Mouse (Mus musculus) CH12.LX (cell line): ENCODE data around the gene Cep295nl. TPM values are rescaled to one million over a fixed set of nuclear protein-coding genes. Genes with fewer than 3 reads are reported as not detected.
A peak's percentile ranks its signal among the peaks of the same experiment; 100 is the strongest.

Experiments
- DNase-seq: peaks from one replicate; pipeline ENCODE4 v3.0.0-alpha.2; 2013; ENCODE audit errors: extremely low read depth
- H3K27ac ChIP-seq: 2 replicates; pipeline ENCODE4 v1.5.1; 2012; ENCODE audit warnings: low read depth, mild to moderate bottlenecking, control low read depth, moderate library complexity; ENCODE audit not compliant: insufficient read depth
- H3K27me3 ChIP-seq: replicated peaks from 2 replicates; pipeline ENCODE3; 2012; ENCODE audit warnings: inconsistent platforms
- H3K36me3 ChIP-seq, 2 experiments: replicated peaks in 1 of 2; 2 replicates each; pipeline versions ENCODE3 to v1.6.1; 2012; ENCODE audit warnings: inconsistent platforms in 1 of 2, low read length in 1 of 2, mild to moderate bottlenecking in 1 of 2, mixed read lengths in 1 of 2, moderate library complexity in 1 of 2; ENCODE audit not compliant: control insufficient read depth in 1 of 2, insufficient read depth in 1 of 2
- H3K4me1 ChIP-seq, 2 experiments: 2 replicates each; pipeline ENCODE4 v1.6.1; 2012; ENCODE audit warnings: inconsistent platforms in 1 of 2, moderate library complexity in 1 of 2; ENCODE audit not compliant: insufficient read depth in 2 of 2, control insufficient read depth in 1 of 2
- H3K4me2 ChIP-seq: 2 replicates; pipeline ENCODE4 v1.6.1; 2012; ENCODE audit warnings: low read depth, mild to moderate bottlenecking, control low read depth; ENCODE audit not compliant: poor library complexity, insufficient read depth, severe bottlenecking
- H3K4me3 ChIP-seq, 3 experiments: fragments of 150-350 bp in 1 of 3; sonication (generic) in 1 of 3; replicated peaks in 1 of 3; 2 replicates each; pipeline versions ENCODE3 to v1.5.1; 2011 to 2012; ENCODE audit warnings: low read depth in 2 of 3, low read length in 2 of 3, mild to moderate bottlenecking in 2 of 3, moderate library complexity in 2 of 3, control low read depth in 1 of 3, improper control_type of control experiment in 1 of 3, inconsistent platforms in 1 of 3, mixed read lengths in 1 of 3; ENCODE audit not compliant: poor library complexity in 1 of 3
- H3K79me2 ChIP-seq: replicated peaks from 2 replicates; pipeline ENCODE4 v1.6.1; 2012; ENCODE audit warnings: mild to moderate bottlenecking, moderate library complexity; ENCODE audit not compliant: control insufficient read depth, poor library complexity, insufficient read depth, severe bottlenecking; ENCODE audit errors: extremely low read depth
- H3K9ac ChIP-seq: 2 replicates; pipeline ENCODE4 v1.6.1; 2012; ENCODE audit warnings: low read depth, mild to moderate bottlenecking, control low read depth, moderate library complexity; ENCODE audit not compliant: insufficient read depth
- H3K9me3 ChIP-seq: replicated peaks from 2 replicates; pipeline ENCODE3; 2012; ENCODE audit warnings: low read length, inconsistent platforms, mixed read lengths
- BHLHE40 ChIP-seq: IDR thresholded peaks from 2 replicates; pipeline ENCODE4 v1.6.1; 2011; ENCODE audit warnings: mild to moderate bottlenecking, low read depth, low read length, improper control_type of control experiment
- CHD1 ChIP-seq: IDR thresholded peaks from 2 replicates; pipeline ENCODE4 v1.6.1; 2012; ENCODE audit warnings: low read depth, low read length, improper control_type of control experiment, inconsistent platforms
- CHD2 ChIP-seq: IDR thresholded peaks from 2 replicates; pipeline ENCODE4 v1.6.1; 2011; ENCODE audit warnings: low read length, improper control_type of control experiment
- CTCF ChIP-seq, 2 experiments: IDR thresholded peaks in 1 of 2; conservative IDR thresholded peaks in 1 of 2; 2 replicates each; pipeline ENCODE4 v1.5.1; 2011 to 2012; ENCODE audit warnings: low read depth in 2 of 2, low read length in 2 of 2, improper control_type of control experiment in 1 of 2, inconsistent platforms in 1 of 2, mild to moderate bottlenecking in 1 of 2, moderate library complexity in 1 of 2
- E2F4 ChIP-seq: IDR thresholded peaks from 2 replicates; pipeline ENCODE4 v1.6.1; 2011; ENCODE audit warnings: low read depth, low read length, improper control_type of control experiment; ENCODE audit not compliant: insufficient replicate concordance
- ELF1 ChIP-seq: IDR thresholded peaks from 2 replicates; pipeline ENCODE4 v1.6.1; 2014; ENCODE audit warnings: low read depth, mild to moderate bottlenecking, inconsistent platforms, low read length, improper control_type of control experiment
- EP300 ChIP-seq: IDR thresholded peaks from 2 replicates; pipeline ENCODE4 v1.6.1; 2011; ENCODE audit warnings: low read length, improper control_type of control experiment
- GABPA ChIP-seq: IDR thresholded peaks from 2 replicates; pipeline ENCODE4 v1.6.1; 2012; ENCODE audit warnings: low read depth, low read length, improper control_type of control experiment, inconsistent platforms; ENCODE audit not compliant: insufficient replicate concordance
- IRF4 ChIP-seq: IDR thresholded peaks from 2 replicates; pipeline ENCODE4 v1.6.1; 2014; ENCODE audit warnings: low read depth, mild to moderate bottlenecking, inconsistent platforms, low read length, improper control_type of control experiment
- JUN ChIP-seq: IDR thresholded peaks from 2 replicates; pipeline ENCODE4 v1.6.1; 2011; ENCODE audit warnings: low read depth, mild to moderate bottlenecking, low read length, improper control_type of control experiment, moderate library complexity; ENCODE audit not compliant: insufficient read depth
- MAX ChIP-seq: IDR thresholded peaks from 2 replicates; pipeline ENCODE4 v1.6.1; 2011; ENCODE audit warnings: low read length, improper control_type of control experiment
- MAZ ChIP-seq: IDR thresholded peaks from 2 replicates; pipeline ENCODE4 v1.6.1; 2012; ENCODE audit warnings: low read depth, mild to moderate bottlenecking, inconsistent platforms, low read length, improper control_type of control experiment, moderate library complexity
- MXI1 ChIP-seq: IDR thresholded peaks from 2 replicates; pipeline ENCODE4 v1.6.1; 2011; ENCODE audit warnings: mild to moderate bottlenecking, low read depth, low read length, improper control_type of control experiment
- POLR2A ChIP-seq: IDR thresholded peaks from 2 replicates; pipeline ENCODE4 v1.6.1; 2011; ENCODE audit warnings: low read depth, mild to moderate bottlenecking, improper control_type of control experiment, low read length
- RAD21 ChIP-seq: IDR thresholded peaks from 2 replicates; pipeline ENCODE4 v1.6.1; 2011; ENCODE audit warnings: low read depth, mild to moderate bottlenecking, low read length, improper control_type of control experiment, moderate library complexity
- RCOR1 ChIP-seq: conservative IDR thresholded peaks from 2 replicates; pipeline ENCODE4 v1.6.1; 2012; ENCODE audit warnings: low read depth, mild to moderate bottlenecking, inconsistent platforms, low read length, improper control_type of control experiment
- SIN3A ChIP-seq: IDR thresholded peaks from 2 replicates; pipeline ENCODE4 v1.6.1; 2012; ENCODE audit warnings: low read length, improper control_type of control experiment, inconsistent platforms
- TCF12 ChIP-seq: IDR thresholded peaks from 2 replicates; pipeline ENCODE4 v1.6.1; 2014; ENCODE audit warnings: low read depth, mild to moderate bottlenecking, inconsistent platforms, low read length, improper control_type of control experiment
- USF2 ChIP-seq: conservative IDR thresholded peaks from 2 replicates; pipeline ENCODE4 v1.6.1; 2011; ENCODE audit warnings: low read depth, low read length, improper control_type of control experiment
- ZMIZ1 ChIP-seq: IDR thresholded peaks from 2 replicates; pipeline ENCODE4 v1.6.1; 2012; ENCODE audit warnings: low read depth, mild to moderate bottlenecking, inconsistent platforms, low read length, improper control_type of control experiment
- dilution Hi-C: fragments of 300-500 bp; cut with MboI; formaldehyde crosslinking; loops from 2 replicates; pipeline ENCODE4 v1.14.3; 2020; ENCODE audit warnings: low sequenced_read_pairs; ENCODE audit not compliant: extremely low pct_unique_long_range_greater_than_20kb, extremely low pct_ligation_motif_present
- in situ Hi-C: fragments of 300-500 bp; cut with MboI; formaldehyde crosslinking; loops from 3 replicates; pipeline ENCODE4 v1.14.3; 2019; ENCODE audit warnings: low sequenced_read_pairs, low pct_ligation_motif_present, low pct_unique_long_range_greater_than_20kb, mixed read lengths
- polyA plus RNA-seq: library from polyadenylated mRNA; unstranded; fragments of >175 nt; gene quantifications from 2 replicates; pipeline ENCODE4 v1.2.1, GENCODE M21; 2012; ENCODE audit warnings: low read depth; ENCODE audit not compliant: insufficient read length
- total RNA-seq, 2 experiments: library from RNA; depleted of rRNA; stranded (reverse); fragments of 300-350 nt in 1 of 2; fragments of >200 nt in 1 of 2; gene quantifications; 2 replicates each; pipeline ENCODE4 v1.2.3; 2012 to 2014

Cep295nl gene
- total and polyA plus RNA-seq, 3 experiments = not detected

DNA sequence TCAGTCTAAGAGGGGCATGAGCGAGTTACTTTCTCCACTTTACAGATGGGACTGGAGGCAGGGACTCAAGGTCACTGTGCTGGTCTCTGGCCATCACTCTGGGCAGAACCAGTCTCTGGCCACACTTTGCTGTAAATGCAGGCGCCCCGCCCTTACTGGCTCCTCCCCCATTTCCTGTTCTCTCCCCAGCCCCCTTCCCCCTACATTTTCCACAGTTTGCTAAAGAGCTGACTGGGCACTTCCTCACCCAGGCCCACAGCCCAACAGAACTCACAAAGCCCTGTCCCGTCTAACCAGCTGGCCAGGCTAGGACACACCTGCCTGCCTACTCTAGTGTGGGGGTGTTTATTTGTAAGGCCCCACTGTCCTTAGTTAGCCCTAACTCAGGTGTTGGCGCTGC, 6.6 kb upstream of the Cep295nl start (continued):
- TF ChIP-seq GABPA = no peak
- 0 out of 2 replicates have a peak, but pooled peaks have one; percentile 80 for TF ChIP-seq MAZ
- no peak for TF ChIP-seq BHLHE40
- no peak for TF ChIP-seq JUN
- no peak; the same call in 1 of the 2 replicates for TF ChIP-seq ZMIZ1

DNA sequence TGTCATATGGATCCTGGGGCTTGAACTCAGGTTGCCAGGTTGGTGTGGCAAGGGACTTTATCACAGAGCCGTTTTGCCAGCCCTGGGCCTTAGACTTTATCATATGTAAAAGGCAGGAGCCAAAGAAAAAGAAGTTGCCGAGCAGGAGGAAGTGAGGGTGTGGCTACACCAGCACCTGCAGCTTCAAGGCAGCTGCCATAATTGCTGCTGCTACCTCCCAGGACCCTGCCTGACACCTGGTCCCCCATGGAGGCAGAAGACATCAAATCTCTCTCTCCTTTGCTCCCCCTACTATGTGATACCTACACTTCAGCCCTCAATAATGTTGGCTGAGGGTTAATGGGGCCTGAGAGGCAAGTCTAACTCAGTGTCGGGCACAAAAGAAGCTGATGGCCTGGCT, 6.1 kb upstream of the Cep295nl start:
- no peak for TF ChIP-seq SIN3A
- peak; percentile 30; the same call in 1 of the 2 replicates for TF ChIP-seq BHLHE40
- no peak for TF ChIP-seq E2F4
- 0 out of 2 replicates have a peak, but pooled peaks have one; percentile 15 for TF ChIP-seq EP300
- H3K36me3 ChIP-seq = no peaks in the 10 kb centered on the region
- DNase-seq = peak; percentile 37
- H3K27ac ChIP-seq = no peak overlapping the region
- H3K4me2 ChIP-seq = peak overlapping the region; percentile 43
- dilution Hi-C loops (no loop called here), in situ Hi-C loops (no loop called here)
- H3K9ac ChIP-seq = 0 out of 2 replicates have a peak overlapping the region, but pooled peaks have one; percentile 1
- peaks cover 8% of the 10 kb centered on the region for H3K27me3 ChIP-seq
- peaks cover 24 to 52% of the 10 kb centered on the region in 2 experiments for H3K4me1 ChIP-seq
- peak overlapping the region in 1 of 3 experiments; percentile 5 for H3K4me3 ChIP-seq
- H3K9me3 ChIP-seq = no peaks in the 10 kb centered on the region
- H3K79me2 ChIP-seq = no peaks in the 10 kb centered on the region

DNA sequence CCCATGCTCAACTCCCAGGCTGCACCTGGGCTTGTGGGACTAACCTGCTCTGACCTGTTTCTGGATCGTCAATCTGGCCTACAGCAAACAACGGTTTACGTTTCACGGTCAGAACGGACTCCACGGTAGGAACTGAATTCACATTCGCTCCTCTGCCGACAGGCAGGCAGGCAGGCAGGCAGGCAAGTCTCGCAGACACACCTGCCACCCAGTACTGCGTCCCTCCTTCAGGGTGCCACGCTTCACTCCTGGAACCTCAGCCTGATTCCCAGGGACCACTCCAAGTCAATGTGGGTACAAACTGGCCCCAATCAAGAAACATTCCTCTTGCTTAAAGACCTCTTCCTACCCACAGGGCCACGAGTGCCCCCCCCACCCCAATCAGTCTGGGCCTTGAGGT, 5.6 kb upstream of the Cep295nl start:
- Histone ChIP-seq H3K27ac (no peak overlapping the region), H3K79me2 (no peaks in the 10 kb centered on the region), H3K9ac (no peak overlapping the region), H3K4me3 (no peak overlapping the region), H3K27me3 (peaks cover 3% of the 10 kb centered on the region), H3K4me1 (peaks cover 24 to 57% of the 10 kb centered on the region in 2 experiments), H3K4me2 (no peak overlapping the region), H3K9me3 (no peaks in the 10 kb centered on the region), H3K36me3 (no peaks in the 10 kb centered on the region)
- in situ Hi-C loops (no loop called here), dilution Hi-C loops (no loop called here)
- TF ChIP-seq TCF12 (no peak), ELF1 (no peak), CTCF (conservative IDR thresholded peaks at IDR 0.05 in 1 of 2, IDR thresholded peaks at IDR 0.05 in 1 of 2; ENCODE audit: low read depth in 2 of 2, low read length in 2 of 2) (no peak), CHD2 (no peak), USF2 (no peak), E2F4 (no peak), RCOR1 (no peak), CHD1 (no peak), SIN3A (no peak), MXI1 (no peak), EP300 (no peak), IRF4 (no peak), RAD21 (no peak), MAX (no peak), POLR2A (no peak)
- no peak for DNase-seq
